Mouse (Mus musculus) spleen, adult 18-20 months (tissue): ENCODE results near the gene Alkbh1.
A peak's percentile ranks its signal among the peaks of the same experiment; 100 is the strongest.

Experiments used
- DNase-seq, 2 experiments: peaks; one replicate each; pipeline ENCODE4 v3.0.0; 2022; ENCODE audit warnings: mixed read lengths in 2 of 2

Gene Alkbh1

DNA sequence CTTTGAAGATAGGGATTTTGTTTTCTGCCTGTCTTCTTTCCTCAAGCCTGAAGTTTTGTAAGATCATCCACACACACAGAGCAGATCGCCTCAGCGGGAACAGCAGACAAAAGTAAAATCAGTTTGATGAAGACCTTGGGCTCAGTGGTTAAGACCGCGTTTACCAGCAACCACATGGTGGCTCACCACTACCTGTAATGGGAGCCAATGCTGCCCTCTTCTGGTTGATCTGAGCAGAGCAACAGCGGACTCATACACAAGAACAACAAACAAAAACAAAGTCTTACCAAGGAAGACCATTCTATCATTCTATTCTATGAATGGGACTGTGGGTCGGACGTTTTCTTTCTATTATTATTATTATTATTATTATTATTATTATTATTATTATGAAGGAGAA is 27.1 kb downstream of the Alkbh1 start:
- DNase-seq = peak; percentile 16 to 40

DNA sequence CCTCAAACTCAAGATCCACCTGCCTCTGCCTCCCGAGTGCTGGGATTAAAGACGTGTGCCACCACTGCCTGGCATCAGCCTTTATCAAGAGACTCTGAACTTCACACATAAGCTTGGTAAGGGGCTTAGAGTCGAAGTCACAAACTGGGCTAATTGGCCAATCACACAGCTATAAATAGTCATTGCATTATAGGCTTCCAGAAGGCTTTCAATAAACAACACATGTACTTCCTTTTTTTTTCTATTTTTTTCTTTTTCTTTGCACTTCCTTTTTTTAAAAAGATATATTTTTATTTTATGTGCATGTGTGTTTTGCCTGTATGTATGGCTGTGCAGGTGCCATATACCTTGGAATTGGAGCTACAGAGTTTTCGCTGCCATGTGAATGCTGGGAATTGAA is 28.5 kb downstream of the Alkbh1 start:
- no peak for DNase-seq

DNA sequence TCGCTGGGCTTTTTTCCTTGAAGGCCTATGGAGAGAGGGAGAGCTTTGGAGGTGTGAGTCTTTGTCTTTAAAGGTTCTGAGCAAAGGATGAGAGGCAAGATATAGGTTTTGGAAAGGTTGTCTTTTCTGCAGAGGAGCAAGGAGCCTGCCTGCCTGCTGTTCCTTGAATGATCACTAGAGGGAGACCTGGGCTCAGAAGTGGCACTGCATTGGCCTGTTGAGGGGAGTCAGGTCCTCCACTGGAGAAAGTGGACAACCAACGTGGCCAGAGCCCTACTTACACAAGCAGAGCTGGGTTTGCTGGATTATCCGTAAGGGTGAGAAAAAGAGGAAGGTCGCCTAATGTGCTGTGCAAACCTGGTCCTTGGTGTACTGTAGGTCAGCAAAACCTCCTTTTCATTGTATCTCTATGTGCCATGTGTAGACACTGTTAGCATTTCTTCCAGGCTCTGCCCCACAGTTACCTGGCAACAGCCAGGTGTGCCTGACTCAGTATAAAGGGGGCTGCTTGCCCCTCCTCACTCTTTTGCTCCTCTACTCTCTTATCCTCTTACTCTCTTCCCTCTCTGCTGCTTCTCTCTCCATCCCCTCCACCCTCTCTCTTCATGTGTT is 30.5 kb downstream of the Alkbh1 start:
- DNase-seq = peak; percentile 27 to 70

DNA sequence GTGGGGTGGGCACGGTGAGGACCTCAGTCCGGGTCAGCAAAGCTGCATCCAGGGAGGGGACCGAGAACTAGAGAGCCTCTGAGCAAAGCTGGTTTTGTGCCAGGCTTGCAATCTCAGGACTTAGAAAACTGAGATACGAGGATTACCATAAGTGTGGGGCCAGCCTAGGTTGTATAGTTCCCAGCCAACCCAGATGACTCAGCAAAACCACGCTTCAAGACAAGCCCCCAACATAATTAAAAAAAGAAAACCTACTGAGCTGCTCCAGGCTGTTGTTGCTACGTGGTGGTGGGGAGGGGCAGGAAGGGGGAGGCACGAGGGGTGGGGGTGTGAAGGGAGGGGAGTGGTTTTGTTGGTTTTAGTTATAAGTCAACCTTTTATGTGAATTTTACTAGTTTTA is 32.8 kb downstream of the Alkbh1 start:
- no peak for DNase-seq

DNA sequence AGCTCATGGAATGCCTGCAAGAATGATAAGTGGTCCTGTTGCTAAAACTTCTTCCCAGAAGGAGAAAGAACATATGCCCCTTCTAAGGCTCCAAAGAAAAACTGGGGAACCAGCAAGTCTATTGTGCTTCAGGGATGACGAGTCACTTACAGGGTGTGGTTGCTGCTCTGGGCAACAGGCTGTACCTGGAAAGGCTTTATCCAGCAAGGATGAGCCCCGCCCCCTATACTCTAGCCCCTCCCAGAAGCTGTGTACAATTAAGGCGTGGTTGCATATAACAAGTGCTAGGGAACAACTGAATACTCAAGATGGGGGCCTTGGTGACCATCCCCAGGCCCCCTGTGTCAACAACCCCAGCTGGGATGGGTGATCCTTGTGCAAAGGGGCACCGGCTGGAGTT is 34.7 kb downstream of the Alkbh1 start:
- DNase-seq = no peak

DNA sequence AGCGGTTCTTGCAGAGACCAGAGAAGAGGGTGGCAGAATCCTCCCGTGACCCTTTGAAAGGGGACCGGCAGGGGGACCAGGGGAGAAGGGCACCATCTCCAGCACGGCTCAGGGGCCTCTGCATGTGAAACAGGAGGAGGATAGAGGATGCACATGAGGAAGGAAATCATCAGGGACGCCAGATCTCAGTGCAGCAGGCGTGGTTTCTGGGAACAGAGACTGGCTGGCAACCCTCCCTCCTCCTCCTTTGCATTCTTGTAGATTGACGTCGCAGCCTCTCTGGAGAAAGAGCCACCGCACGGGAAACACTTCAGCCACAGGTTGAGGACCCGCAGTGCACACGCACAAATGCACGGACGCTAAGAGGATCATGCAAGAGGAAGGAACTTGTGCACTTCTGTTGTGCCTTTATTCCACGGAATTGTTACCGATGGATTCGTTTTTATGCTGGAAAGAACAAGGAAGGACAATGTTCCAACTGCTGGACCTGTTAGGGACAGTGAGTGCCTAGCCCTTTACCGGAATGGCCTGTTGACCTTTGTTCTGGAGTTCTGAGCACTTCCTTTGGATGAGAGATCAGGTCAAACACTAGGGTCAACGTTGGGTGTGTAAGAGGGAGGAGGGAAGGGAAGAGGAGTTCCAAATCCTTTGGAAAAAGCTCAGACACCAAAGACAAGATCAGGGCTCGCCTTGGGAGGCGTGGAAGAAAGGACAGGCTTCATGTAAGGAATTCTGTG is 35.8 kb downstream of the Alkbh1 start:
- no peak for DNase-seq

DNA sequence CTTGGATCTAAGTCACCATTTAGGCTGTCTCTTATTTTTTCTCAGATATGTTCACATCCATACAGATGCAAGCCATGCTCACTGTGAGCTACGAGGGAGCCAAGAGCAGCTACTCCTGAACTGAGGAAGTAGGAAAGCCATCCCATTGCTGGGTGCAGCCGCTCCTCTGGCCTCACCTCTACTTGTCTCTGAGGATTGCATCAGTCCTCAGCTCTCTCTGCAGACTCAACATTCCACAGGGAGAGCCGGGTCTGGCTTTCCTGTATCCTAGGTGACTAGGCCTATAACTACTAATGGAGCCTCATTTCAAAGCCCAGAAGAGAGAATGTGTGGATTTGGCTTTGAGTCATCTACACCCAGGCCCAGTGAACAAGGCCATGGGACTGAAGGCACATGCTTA is 38.1 kb downstream of the Alkbh1 start:
- DNase-seq = no peak

DNA sequence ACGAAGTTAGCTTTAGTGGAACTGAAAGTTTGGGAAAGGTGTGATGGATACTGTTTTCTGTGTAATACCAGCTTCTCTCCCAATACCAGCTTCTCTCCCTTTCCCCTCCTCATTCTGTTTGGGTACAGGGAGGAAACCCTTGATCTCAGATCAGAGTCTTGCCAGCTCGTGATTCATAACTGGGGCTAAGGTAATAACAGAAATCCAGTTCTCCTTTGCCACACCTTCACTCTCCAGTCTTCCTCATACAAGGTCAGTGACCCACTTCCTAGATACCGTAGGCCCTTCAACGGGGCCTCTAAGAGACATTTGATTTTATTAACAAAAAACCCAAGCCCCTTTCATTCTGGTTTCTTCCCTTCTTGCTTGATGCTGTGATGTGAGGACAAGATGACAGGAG is 38.7 kb downstream of the Alkbh1 start:
- no peak for DNase-seq

DNA sequence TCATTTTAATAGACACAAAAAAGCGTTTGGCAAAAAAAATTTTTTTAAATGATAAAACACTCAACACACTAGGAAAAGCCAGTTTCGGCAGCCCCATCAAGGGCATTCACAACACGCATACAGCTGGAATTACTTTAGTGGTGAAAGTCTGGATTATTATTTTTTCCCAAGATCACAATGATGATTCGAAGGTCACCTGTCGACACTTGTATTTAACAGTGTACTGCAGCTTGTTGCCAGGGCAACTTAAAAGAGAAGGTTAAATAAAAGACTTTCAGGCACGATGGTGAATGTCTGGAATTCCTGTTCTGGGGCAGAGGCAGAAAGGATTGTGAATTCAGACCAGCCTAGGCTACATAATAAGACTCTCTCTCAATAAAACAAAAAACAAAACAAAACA is 41.9 kb downstream of the Alkbh1 start:
- DNase-seq = no peak

DNA sequence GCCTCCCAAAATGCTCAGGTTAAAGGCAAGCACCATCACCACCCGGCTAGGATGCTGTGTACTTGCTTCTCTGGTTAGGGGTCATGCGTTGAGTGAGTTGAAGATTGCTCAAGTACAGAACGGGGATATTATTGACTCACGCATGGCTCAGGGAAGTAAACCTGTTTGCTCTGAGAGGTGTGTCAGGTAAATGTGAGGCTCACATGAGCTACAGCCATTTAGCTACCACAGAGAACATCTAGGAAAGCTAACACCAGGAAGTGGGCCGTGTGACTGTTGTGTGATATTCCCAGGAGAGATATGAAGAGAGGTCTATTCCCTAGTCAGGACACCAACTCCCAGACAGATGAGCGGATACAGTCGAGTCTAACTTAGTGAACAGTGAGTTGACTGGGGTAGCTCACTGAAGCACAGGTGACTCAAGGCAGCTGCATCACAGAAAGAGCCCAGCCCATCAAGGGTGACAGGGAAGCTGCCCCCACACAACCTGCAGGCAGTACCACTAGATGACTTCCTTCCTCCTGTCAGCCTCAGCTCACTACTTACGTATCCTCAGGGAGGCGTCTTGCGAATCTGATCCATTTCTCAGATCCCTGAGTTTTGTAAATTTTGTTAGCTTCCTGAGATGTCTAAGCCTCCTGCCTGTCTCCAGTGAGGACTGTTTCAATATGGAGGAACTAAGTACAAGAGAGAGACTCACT is 44.5 kb downstream of the Alkbh1 start:
- no peak for DNase-seq

DNA sequence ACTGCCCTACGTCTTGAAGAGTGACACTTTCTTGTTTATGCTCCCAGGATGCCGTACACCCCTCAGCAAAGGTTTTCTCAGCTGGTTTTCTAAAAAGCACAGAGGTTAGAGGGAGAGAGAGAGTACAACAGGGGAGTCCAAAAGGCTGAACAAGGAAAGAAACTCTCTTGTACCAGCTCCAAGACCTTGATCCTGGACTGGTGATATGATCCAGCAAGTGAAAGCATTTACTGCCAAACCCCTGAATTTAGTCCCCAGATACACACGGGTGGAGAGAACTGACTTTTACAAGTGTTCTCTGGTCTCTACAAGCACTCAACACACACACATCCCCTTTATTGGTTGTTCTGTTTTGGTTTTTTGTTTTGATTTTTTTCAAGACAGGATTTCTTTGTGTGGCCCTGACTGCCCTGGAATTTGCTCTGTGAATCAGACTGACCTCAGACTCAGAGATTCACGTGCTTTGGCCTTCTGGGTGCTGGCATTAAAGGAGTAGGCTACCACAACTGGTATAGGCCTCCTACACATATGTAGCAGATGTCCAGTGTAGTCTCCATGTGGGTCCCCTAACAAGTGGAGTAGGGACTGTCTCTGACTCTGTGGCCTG is 45.9 kb downstream of the Alkbh1 start:
- DNase-seq = no peak

DNA sequence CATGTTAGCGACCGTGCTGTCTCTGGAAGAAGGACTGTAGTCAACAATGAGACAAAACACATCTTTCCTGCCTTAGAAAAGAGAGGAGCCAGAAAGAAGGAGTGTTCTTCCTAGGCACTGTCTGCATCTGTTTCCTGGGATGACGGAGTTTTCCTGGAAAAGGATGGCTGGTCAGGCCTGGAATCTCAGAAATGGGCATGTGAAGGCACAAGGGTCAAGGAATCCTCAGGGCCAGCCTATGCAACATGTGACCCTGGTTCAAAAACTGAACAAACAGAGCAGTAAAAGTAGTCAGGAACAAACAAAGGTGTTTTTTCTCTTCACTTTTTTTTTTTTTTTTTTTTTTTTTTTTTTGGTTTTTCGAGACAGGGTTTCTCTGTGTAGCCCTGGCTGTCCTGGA is 46.7 kb downstream of the Alkbh1 start:
- no peak for DNase-seq

DNA sequence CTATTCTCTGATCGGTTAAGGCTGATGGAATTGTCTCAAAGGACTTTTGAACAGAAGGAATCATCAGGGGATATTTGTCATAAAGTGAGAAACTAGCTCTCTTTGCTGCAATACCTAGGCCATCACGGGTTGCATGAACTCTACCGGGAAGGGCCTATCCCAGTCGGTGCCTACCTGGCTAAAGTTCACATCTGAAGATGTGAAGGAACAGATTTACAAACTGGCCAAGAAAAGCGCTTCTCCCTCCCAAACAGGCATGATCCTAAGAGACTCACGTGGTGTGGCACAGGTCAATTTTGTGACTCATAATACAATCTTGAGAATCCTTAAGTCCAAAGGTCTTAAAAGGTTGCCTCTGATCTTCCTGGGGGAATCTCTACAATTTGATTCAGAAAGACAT is 49.5 kb downstream of the Alkbh1 start:
- no peak for DNase-seq

DNA sequence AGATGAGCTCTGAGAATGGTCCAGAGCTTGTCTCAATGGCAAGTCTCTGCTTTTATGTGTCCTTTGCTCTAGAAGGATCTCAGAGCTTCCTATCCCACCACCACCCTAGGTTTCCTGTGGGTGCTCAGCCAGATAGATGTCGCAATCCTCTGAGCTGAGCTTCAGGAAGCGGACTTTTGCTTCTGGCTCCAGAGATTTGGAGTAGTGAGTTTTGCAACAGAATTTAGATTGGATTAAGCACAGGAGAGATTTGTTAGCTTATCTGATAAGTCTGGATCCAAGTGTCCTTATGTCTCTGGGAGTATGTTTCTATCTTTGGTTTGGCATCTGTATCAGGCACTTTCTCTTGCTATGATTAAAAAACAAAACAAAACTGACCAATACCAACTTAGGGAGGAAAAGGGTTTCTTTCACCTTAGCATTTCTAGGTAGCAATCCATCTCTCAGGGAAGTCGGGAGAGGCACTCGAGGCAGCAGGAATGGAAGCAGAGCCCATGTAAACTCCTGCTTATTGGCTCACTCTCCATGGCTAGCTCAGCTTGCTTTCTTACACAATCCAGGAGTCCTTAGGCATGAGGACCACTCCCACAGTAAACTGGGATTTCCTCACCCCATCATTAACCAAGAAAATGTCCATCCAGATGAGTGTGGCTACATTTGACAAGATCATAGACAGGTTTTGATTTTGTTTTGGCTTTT is 50.2 kb downstream of the Alkbh1 start:
- no peak for DNase-seq

DNA sequence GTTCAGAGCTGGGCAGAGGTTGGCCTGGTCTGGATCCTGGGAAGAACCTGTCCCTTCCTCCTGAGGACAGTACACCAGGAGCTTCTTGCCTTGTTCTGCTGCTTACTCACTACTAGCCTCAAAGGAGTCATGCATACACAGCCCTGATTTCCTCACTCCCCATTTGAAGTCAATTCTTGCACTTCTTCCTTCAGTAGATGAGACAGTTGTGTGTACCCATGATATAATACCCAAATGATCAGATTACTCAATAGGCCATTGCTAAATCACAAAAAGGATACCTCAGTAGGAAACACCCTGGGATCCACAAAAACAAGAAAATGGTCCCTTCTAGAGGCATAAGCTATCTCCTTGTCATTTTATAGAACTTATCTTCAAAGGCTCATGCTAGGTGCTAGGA is 52.5 kb downstream of the Alkbh1 start:
- no peak for DNase-seq

DNA sequence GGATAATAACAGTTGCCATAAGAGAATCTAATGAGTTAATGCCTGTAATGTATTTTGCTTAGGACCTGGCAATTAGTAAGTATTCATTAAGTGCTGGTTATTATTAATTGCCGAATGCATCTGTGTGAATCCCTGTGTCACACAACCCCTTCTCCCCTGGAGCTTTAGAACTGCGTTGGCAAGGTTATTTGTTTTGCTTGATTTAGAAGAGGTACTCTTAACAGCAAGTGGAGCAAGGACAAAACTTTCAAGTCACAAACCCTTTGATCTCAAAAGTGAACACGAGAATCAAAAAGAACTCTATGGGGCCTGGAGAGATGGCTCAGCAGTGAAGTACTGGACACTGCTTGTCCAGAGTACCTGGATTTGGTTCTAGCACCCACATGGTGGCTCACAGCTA is 54.6 kb downstream of the Alkbh1 start:
- DNase-seq = no peak

DNA sequence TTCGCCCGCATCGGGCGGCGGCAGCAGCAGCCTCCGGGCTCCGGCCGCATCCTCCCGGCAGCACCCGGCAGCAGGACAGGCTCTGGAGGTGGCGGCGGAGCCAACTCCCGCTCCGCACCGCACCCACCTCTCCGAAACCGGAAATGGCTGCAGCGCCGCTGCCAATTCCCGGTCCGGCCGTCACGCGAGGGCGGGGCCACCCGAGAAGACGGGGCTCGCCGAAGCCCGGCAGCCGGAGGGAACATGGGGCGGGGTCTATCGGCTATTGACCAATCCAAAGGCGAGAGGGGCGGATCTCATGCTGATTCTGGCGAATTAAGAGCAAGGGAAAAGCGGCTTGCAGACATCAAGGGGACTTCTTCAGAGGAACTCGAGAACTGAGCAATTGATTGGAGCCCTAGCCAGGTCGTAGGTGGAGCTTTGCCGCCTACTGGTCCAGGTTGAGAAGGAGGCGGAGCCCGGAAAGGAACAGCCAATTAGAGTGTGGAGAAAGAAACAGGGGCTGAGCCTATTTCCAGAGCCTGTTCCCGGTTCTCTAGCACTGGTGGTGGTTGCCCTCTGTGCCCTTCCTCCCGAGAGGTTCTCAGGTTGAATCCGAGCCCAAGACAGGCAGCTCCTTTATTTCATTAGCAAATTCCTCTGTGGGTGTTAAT is 55.6 kb downstream of the Alkbh1 start, which contains the start of gene Sptlc2:
TSS of gene Sptlc2 (minus strand) at position 234 of the 653 bp plus-strand sequence.
- peak; percentile 98 for DNase-seq

DNA sequence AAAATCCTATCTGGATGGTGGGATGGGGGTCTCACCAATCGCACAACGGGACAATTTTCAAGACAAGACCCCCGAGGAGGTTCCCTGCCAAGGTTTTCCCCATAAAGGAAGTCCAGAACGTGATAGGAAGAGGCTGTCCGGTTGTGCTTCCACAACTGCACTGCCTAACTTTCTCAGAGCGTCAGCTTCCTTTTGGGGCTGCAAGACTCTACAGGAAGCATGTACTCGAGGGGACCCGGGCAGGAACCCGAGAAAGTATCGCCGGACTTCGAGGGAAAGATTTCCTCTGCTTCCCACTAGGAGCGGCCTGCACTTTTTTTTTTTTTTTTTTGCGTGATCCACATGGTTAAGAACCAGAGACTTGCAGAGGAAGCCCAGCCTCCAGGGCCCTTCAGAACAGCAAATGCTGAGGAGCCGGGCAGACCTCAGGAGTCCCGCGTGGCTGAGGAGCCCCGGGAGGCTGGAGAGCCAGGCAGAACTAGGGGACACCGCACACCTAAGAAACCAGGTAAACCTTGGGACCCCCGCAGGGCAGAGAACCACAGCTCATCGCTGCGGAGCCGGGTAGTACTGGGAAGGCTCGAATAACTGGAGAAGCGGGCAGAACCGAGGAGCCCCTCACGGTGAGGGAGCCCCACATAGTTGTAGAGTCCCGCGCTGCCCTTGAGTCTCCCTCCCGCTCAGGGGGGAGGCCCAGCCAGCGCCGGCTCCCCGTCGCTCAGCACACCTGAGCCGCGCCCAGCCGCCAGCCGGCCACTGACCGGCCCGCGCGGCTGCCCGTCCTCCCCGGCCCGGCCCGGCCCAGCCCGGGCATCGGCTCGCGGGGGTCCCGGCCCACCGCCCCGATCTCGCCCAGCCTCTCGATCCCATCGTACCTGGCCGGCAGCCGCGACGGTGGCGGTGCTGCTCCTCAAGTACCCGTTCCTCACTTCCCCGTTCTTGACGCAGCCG is 56.4 kb downstream of the Alkbh1 start:
- DNase-seq = peak; percentile 15 to 30

DNA sequence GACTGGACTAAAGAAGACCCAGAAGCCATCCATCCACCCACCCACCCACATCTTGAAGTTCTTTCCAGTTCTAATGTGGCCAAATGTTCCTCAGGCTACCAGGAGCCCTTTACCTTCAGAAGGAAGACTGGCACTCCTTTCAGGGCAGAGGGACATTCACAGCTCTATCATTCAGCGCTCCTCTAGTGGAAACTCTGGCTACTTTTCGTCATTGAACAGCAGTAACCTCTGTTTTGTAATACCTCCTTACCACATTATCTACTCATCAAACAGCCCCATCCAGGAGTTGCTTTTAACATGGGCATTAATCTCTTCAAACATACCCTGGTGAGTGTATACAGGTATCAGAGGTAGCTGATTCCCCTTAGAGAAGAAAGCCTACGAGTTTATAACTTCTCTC is 58.8 kb downstream of the Alkbh1 start:
- DNase-seq = no peak

DNA sequence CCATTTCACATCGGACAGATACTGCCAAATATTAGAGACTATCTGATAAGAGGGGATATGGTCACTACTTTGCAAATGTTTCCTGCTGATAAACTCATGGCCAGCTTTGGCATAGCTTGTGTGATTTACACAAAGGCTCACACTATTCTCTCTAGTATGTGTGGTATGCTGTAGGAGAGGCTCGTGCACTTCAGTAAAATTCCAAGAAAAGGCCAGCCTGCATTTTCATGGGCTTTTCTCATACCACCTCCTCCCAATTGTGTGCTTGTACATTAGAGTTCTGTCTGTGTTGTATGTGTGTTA is 62.5 kb downstream of the Alkbh1 start:
- no peak for DNase-seq

DNA sequence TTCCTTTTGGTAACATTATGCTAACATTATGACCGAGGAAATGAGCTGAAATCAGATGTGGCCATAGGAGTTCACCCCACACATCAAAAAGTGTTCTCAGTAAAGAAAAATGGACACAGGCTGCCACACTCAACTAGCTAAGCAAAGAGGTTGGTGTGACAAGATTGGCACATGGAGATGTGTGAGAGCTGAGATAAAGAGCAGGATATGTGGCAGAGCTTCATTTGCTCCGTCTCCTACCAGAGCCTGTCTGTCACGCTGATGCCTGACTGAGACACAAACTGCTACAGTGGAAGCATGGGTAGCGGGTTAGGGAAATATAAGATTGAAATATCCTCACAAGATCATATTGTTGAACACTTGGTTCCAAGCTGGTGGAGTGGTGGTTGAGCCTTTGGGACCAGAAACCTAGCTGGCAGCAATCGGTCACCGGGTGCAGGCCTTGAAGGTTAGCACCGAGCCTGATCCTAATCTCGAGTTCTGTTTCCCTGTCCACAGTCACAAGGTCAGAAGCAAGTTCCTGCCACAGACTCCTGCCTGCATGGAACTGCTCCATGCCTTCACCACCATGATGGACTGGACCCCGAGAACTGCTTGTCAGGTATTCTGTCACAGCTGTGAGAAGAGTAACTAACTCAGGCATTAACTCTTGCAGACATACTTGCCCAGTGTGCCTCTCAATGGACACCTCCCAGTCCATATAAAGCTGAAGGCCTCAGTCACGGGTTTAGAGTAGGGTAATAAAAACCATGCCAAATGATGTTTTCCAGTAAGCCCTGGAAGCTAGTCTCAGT is 63.0 kb downstream of the Alkbh1 start:
- DNase-seq = no peak
